Mouse (Mus musculus): ENCODE data around the gene Fat4.

The Fat4 gene

GRCm38 (mm10) chr3:38886890-38887355 lies at the start of gene Fat4:
TSS of gene Fat4 (plus strand) at chr3:38886940.
- peak; percentile 89 for DNase-seq

- no peak for DNase-seq
These were observed 47.3 kb upstream of the Fat4 start for GRCm38 (mm10) chr3:38839438-38839837.

- DNase-seq: no peak
These were observed 43.7 kb upstream of the Fat4 start for GRCm38 (mm10) chr3:38843000-38843538.

- peak; percentile 71 for DNase-seq
These were observed 39.9 kb upstream of the Fat4 start for GRCm38 (mm10) chr3:38846602-38847382.

GRCm38 (mm10) chr3:38849077-38849476 lies 37.7 kb upstream of the Fat4 start:
- no peak for DNase-seq

GRCm38 (mm10) chr3:38849536-38849935 lies 37.2 kb upstream of the Fat4 start:
- DNase-seq: no peak

- no peak for DNase-seq
These were observed 33.1 kb upstream of the Fat4 start for GRCm38 (mm10) chr3:38853650-38854049.

- DNase-seq: no peak
These were observed 26.1 kb upstream of the Fat4 start for GRCm38 (mm10) chr3:38860683-38861082.

GRCm38 (mm10) chr3:38871291-38871690 lies 15.4 kb upstream of the Fat4 start:
- DNase-seq: no peak

GRCm38 (mm10) chr3:38875872-38876271 lies 10.9 kb upstream of the Fat4 start:
- peak; percentile 18 for DNase-seq

- DNase-seq: peak; percentile 79
These were observed 10.0 kb upstream of the Fat4 start for GRCm38 (mm10) chr3:38876706-38877105.

GRCm38 (mm10) chr3:38882778-38883177 lies 4.0 kb upstream of the Fat4 start:
- peak; percentile 93 for DNase-seq

GRCm38 (mm10) chr3:38883676-38884075 lies 3.1 kb upstream of the Fat4 start:
- no peak for DNase-seq

- peak; percentile 94 for DNase-seq
These were observed 2.5 kb upstream of the Fat4 start for GRCm38 (mm10) chr3:38884276-38884675.

- peak; percentile 85 for DNase-seq
These were observed 1.8 kb upstream of the Fat4 start for GRCm38 (mm10) chr3:38884919-38885418.

GRCm38 (mm10) chr3:38885481-38886001 lies 1.2 kb upstream of the Fat4 start:
- DNase-seq: peak; percentile 100

GRCm38 (mm10) chr3:38886061-38886821 lies 499 bp upstream of the Fat4 start:
- DNase-seq: peak; percentile 94

- peak; percentile 96 for DNase-seq
These were observed 746 bp downstream of the Fat4 start for GRCm38 (mm10) chr3:38887381-38887991.

- DNase-seq: peak; percentile 95
These were observed 1.4 kb downstream of the Fat4 start for GRCm38 (mm10) chr3:38888111-38888510.

GRCm38 (mm10) chr3:38892791-38893224 lies 6.1 kb downstream of the Fat4 start:
- peak; percentile 86 for DNase-seq

GRCm38 (mm10) chr3:38900839-38901238 lies 14.1 kb downstream of the Fat4 start:
- no peak for DNase-seq

GRCm38 (mm10) chr3:38906832-38907231 lies 20.1 kb downstream of the Fat4 start:
- DNase-seq: no peak

Data from heart, adult 11 months (tissue).